Mouse (Mus musculus): ENCODE data around the gene Trim54. TPM values are rescaled to one million over a fixed set of nuclear protein-coding genes. Genes with fewer than 3 reads are reported as not detected.

Gene Trim54
- polyA plus RNA-seq, 1 experiment from 2014 or later: not detected

- H3K4me3 ChIP-seq (ENCODE audit: low read depth, low read length): peak within 1 kb of the TSS; percentile 44
- peaks cover 6% of the 10 kb centered on the region for H3K4me1 ChIP-seq (ENCODE audit: control insufficient read depth, insufficient read depth, low read length)
- H3K27ac ChIP-seq (ENCODE audit: low read depth, low read length): no peak within 1 kb of the TSS
- peak; percentile 97 for ATAC-seq
- WGBS: under 1% methylated on average over 19 of the region's 19 CpGs
- H3K36me3 ChIP-seq (ENCODE audit: control insufficient read depth, insufficient read depth, low read length): peaks cover 35% of the 10 kb centered on the region
- H3K9me3 ChIP-seq (replicated peaks; ENCODE audit: control insufficient read depth, low read length): no peaks in the 10 kb centered on the region
- peak; percentile 91 for DNase-seq (ENCODE audit: low spot score)
- peak within 1 kb of the TSS; percentile 58 for H3K9ac ChIP-seq (ENCODE audit: low read length)
- peak within 1 kb of the TSS; percentile 76 for H3K4me2 ChIP-seq (ENCODE audit: low read length)
- no peaks in the 10 kb centered on the region for H3K27me3 ChIP-seq (replicated peaks; ENCODE audit: control insufficient read depth, insufficient read depth, low read length)
Observed at GRCm38 (mm10) chr5:31154152-31154553, 37.6 kb downstream of the Trim54 start, which contains the start of gene Mpv17. Gene Mpv17 (minus strand): TSS chr5:31154251.

- Histone ChIP-seq H3K27ac (ENCODE audit: low read depth, low read length) (no peak overlapping the region), H3K9ac (ENCODE audit: low read length) (no peak overlapping the region), H3K27me3 (replicated peaks; ENCODE audit: control insufficient read depth, insufficient read depth, low read length) (no peaks in the 10 kb centered on the region), H3K4me2 (ENCODE audit: low read length) (no peak overlapping the region), H3K4me1 (ENCODE audit: control insufficient read depth, insufficient read depth, low read length) (no peaks in the 10 kb centered on the region), H3K4me3 (ENCODE audit: low read depth, low read length) (no peak overlapping the region), H3K36me3 (ENCODE audit: control insufficient read depth, insufficient read depth, low read length) (peaks cover 94% of the 10 kb centered on the region), H3K9me3 (replicated peaks; ENCODE audit: control insufficient read depth, low read length) (no peaks in the 10 kb centered on the region)
- ATAC-seq: no peak
- DNase-seq (ENCODE audit: low spot score): no peak
Observed at GRCm38 (mm10) chr5:31162462-31162861, 46.0 kb downstream of the Trim54 start.

GRCm38 (mm10) chr5:31164878-31165277, 48.4 kb downstream of the Trim54 start:
- Histone ChIP-seq H3K9ac (ENCODE audit: low read length) (no peak overlapping the region), H3K27me3 (replicated peaks; ENCODE audit: control insufficient read depth, insufficient read depth, low read length) (no peaks in the 10 kb centered on the region), H3K36me3 (ENCODE audit: control insufficient read depth, insufficient read depth, low read length) (peaks cover 94% of the 10 kb centered on the region), H3K27ac (ENCODE audit: low read depth, low read length) (no peak overlapping the region), H3K4me1 (ENCODE audit: control insufficient read depth, insufficient read depth, low read length) (no peaks in the 10 kb centered on the region), H3K4me3 (ENCODE audit: low read depth, low read length) (no peak overlapping the region), H3K9me3 (replicated peaks; ENCODE audit: control insufficient read depth, low read length) (no peaks in the 10 kb centered on the region), H3K4me2 (ENCODE audit: low read length) (no peak overlapping the region)
- DNase-seq (ENCODE audit: low spot score) (no peak), ATAC-seq (no peak)
- 94% methylated on average over 1 of the region's 1 CpGs for WGBS

- no peak for DNase-seq (ENCODE audit: low spot score)
- WGBS: 93% methylated on average over 4 of the region's 4 CpGs
- no peak for ATAC-seq
Observed at GRCm38 (mm10) chr5:31168630-31169029, 52.1 kb downstream of the Trim54 start.

GRCm38 (mm10) chr5:31179301-31179765, 62.8 kb downstream of the Trim54 start:
- H3K27me3 ChIP-seq (replicated peaks; ENCODE audit: control insufficient read depth, insufficient read depth, low read length): no peaks in the 10 kb centered on the region

More at GRCm38 (mm10) chr5:31168630-31169029, 52.1 kb downstream of the Trim54 start:
- Histone ChIP-seq H3K4me1 (ENCODE audit: control insufficient read depth, insufficient read depth, low read length) (no peaks in the 10 kb centered on the region), H3K4me3 (ENCODE audit: low read depth, low read length) (no peak overlapping the region), H3K9ac (ENCODE audit: low read length) (no peak overlapping the region), H3K27me3 (replicated peaks; ENCODE audit: control insufficient read depth, insufficient read depth, low read length) (no peaks in the 10 kb centered on the region), H3K4me2 (ENCODE audit: low read length) (no peak overlapping the region), H3K36me3 (ENCODE audit: control insufficient read depth, insufficient read depth, low read length) (peaks cover 87% of the 10 kb centered on the region), H3K27ac (ENCODE audit: low read depth, low read length) (no peak overlapping the region), H3K9me3 (replicated peaks; ENCODE audit: control insufficient read depth, low read length) (no peaks in the 10 kb centered on the region)

GRCm38 (mm10) chr5:31179766-31180630, 63.5 kb downstream of the Trim54 start, which contains the start of the genes Gm29609 and Gtf3c2:
Gene Gm29609 (minus strand): TSS chr5:31179911.
Gene Gtf3c2 (minus strand): TSS chr5:31180144.
- H3K4me1 ChIP-seq (ENCODE audit: control insufficient read depth, insufficient read depth, low read length): peaks cover 9% of the 10 kb centered on the region; the same call in 1 of the 2 replicates
- peak within 1 kb of the TSS; percentile 78 for H3K9ac ChIP-seq (ENCODE audit: low read length)
- H3K36me3 ChIP-seq (ENCODE audit: control insufficient read depth, insufficient read depth, low read length): no peaks in the 10 kb centered on the region; the same call in 1 of the 2 replicates
- H3K27me3 ChIP-seq (replicated peaks; ENCODE audit: control insufficient read depth, insufficient read depth, low read length): no peaks in the 10 kb centered on the region
- WGBS: under 1% methylated on average over 59 of the region's 59 CpGs
- DNase-seq (ENCODE audit: low spot score) (peak; percentile 98), ATAC-seq (peak; percentile 99)
- peak within 1 kb of the TSS; percentile 86 for H3K4me2 ChIP-seq (ENCODE audit: low read length)
- peak within 1 kb of the TSS; percentile 62 for H3K4me3 ChIP-seq (ENCODE audit: low read depth, low read length)
- peak within 1 kb of the TSS; percentile 95 for H3K27ac ChIP-seq (ENCODE audit: low read depth, low read length)
- no peaks in the 10 kb centered on the region for H3K9me3 ChIP-seq (replicated peaks; ENCODE audit: control insufficient read depth, low read length)

More at GRCm38 (mm10) chr5:31179301-31179765, 62.8 kb downstream of the Trim54 start:
- DNase-seq (ENCODE audit: low spot score) (peak; percentile 24), ATAC-seq (peak; percentile 50)
- Histone ChIP-seq H3K9me3 (replicated peaks; ENCODE audit: control insufficient read depth, low read length) (no peaks in the 10 kb centered on the region), H3K27ac (ENCODE audit: low read depth, low read length) (peak overlapping the region; percentile 95), H3K9ac (ENCODE audit: low read length) (peak overlapping the region; percentile 78), H3K4me1 (ENCODE audit: control insufficient read depth, insufficient read depth, low read length) (peaks cover 9% of the 10 kb centered on the region; the same call in 1 of the 2 replicates), H3K4me3 (ENCODE audit: low read depth, low read length) (peak overlapping the region; percentile 62), H3K36me3 (ENCODE audit: control insufficient read depth, insufficient read depth, low read length) (peaks cover 4% of the 10 kb centered on the region), H3K4me2 (ENCODE audit: low read length) (peak overlapping the region; percentile 86)
- under 1% methylated on average over 24 of the region's 25 CpGs for WGBS

- Histone ChIP-seq H3K4me1 (ENCODE audit: control insufficient read depth, insufficient read depth, low read length) (peaks cover 9% of the 10 kb centered on the region; the same call in 1 of the 2 replicates), H3K27me3 (replicated peaks; ENCODE audit: control insufficient read depth, insufficient read depth, low read length) (no peaks in the 10 kb centered on the region), H3K4me2 (ENCODE audit: low read length) (no peak overlapping the region), H3K27ac (ENCODE audit: low read depth, low read length) (no peak overlapping the region), H3K9ac (ENCODE audit: low read length) (no peak overlapping the region), H3K9me3 (replicated peaks; ENCODE audit: control insufficient read depth, low read length) (no peaks in the 10 kb centered on the region), H3K36me3 (ENCODE audit: control insufficient read depth, insufficient read depth, low read length) (no peaks in the 10 kb centered on the region), H3K4me3 (ENCODE audit: low read depth, low read length) (no peak overlapping the region)
- DNase-seq (ENCODE audit: low spot score): no peak
- 95% methylated on average over 9 of the region's 9 CpGs for WGBS
- no peak for ATAC-seq
Observed at GRCm38 (mm10) chr5:31181183-31181770, 64.8 kb downstream of the Trim54 start.

GRCm38 (mm10) chr5:31183678-31184077, 67.2 kb downstream of the Trim54 start:
- peaks cover 18% of the 10 kb centered on the region for H3K36me3 ChIP-seq (ENCODE audit: control insufficient read depth, insufficient read depth, low read length)
- no peak overlapping the region for H3K4me2 ChIP-seq (ENCODE audit: low read length)
- H3K9ac ChIP-seq (ENCODE audit: low read length): no peak overlapping the region
- H3K27me3 ChIP-seq (replicated peaks; ENCODE audit: control insufficient read depth, insufficient read depth, low read length): no peaks in the 10 kb centered on the region
- H3K4me3 ChIP-seq (ENCODE audit: low read depth, low read length): no peak overlapping the region
- peaks cover 8% of the 10 kb centered on the region; the same call in 1 of the 2 replicates for H3K4me1 ChIP-seq (ENCODE audit: control insufficient read depth, insufficient read depth, low read length)
- no peak overlapping the region for H3K27ac ChIP-seq (ENCODE audit: low read depth, low read length)
- no peak for DNase-seq (ENCODE audit: low spot score)
- ATAC-seq: no peak
- 60% methylated on average over 4 of the region's 4 CpGs for WGBS
- no peaks in the 10 kb centered on the region for H3K9me3 ChIP-seq (replicated peaks; ENCODE audit: control insufficient read depth, low read length)
